Mouse (Mus musculus): Measurements from ENCODE around the gene Echdc3.

The Echdc3 gene

DNA sequence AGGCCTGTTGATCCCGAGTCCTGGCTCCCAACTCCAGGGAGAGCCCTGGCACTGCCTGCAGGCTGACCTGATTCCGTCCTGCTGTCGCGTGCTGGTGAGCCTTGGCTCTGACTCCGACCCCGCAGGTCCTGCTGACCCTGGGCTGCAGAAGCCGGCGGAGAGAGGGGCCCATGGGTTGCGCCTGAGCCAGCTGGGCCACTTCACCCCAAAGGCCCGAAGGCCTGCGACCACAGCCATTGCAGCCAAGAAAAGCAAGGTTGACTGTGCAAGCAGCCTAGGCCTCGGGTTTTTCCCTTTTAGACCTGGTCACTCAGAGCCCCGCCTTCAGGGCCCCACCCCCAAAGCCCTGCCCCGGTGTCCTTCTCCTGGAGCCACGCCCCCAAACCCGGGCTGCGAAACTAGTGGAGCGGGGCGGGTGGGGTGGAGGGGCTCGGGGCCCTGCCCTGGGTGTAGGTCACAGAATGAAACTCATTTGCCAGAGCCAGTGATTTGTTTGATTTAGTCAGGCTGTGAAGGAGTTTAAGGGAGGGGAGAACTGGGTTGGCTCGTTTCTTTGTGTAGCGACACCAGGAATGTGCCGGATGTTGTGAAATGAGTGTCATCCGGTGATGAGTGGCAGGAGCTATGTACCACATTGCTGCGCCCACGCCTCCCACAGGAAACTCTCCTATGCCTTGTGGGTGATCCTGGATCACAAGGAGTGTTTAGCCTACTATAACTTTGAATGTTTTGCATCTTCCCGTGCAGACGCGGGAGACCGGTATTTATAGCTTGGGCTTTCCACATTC, at the start of gene Echdc3:
Gene Echdc3 (minus strand): TSS at position 310 of the 788 bp plus-strand sequence.
- in situ Hi-C loops (cut with MboI, MseI): loop anchor here (10.0 kb wide), 2 partner anchors 262 to 352 kb away; no protein-coding TSS in a partner anchor

DNA sequence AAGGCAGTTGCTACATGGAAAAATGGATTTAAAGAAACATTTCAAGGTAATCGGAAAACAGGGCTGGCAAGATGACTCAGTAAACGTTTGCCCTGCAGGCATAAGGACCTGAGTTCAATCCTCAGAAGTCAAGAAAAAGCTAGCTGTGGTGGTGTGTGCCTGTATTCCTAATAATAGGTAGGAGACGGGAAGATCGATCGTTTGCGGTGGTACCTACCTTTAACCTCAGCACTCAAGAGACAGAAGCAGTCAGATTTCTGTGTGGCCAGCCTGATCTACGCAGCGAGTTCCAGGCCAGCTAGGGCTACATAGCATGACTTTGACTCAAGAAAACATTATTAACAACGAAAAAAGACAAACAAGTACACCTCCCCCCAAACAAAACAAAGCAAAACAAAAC, 48.9 kb upstream of the Echdc3 start:
- in situ Hi-C loops (cut with MboI, MseI): no loop called here

DNA sequence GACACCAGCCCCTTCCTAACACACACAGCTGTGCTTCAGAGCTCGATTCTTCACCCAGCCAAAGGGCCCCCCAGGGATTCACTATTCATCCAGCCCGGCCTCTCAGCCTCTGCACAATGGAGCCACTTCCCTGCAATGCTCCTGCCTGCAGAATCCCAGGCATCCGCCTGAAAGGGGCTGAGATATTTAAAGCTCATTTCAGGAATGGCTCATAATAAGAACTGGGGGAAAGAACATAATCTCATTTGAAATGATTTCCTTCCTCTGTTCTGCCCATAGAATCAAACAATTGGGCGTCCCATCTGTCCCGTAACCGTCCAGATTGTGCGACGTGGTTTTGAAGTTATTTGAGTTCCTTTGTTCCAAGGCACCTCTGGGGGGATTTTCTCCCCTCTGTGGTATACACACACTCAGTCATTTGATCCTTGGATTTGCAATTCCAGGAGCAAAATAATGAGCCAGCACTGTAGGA, 48.4 kb upstream of the Echdc3 start:
- in situ Hi-C loops (cut with MboI, MseI): no loop called here

DNA sequence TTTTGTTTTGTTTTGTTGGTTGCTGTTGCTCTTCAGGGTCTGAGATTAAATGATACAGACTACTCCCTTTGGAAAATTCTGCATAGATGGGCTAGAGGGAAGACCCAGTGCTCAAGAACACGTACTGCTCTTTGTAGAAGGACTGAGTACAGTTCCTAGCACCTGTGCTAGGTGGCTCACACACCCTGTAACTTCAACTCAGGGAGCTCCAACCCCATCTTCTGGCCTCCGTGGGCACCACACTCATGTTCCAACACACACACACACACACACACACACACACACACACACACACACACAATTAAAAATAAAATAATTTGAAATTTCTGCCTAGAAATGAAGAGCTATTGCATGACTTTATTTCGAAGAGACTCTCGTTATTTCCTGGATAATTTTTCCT, 47.8 kb upstream of the Echdc3 start:
- in situ Hi-C loops (cut with MboI, MseI): no loop called here

DNA sequence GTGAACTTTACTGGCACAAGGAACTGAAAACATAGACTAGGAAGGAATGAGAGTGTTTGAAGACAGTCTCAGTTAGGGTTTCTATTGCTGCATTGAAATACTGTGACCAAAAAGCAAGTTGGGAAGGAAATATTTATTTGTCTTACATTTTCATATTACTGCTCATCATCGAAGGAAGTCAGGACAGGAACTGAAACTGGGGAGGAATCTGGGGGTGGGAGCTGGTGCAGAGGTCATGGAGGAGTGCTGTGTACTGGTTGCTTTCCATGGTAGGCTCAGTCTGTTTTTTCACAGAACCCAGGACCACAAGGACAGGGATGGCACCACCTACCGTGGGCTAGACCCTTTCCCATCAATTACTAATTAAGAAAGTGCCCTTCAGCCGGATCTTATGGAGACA, 46.3 kb upstream of the Echdc3 start:
- in situ Hi-C loops (cut with MboI, MseI): no loop called here

DNA sequence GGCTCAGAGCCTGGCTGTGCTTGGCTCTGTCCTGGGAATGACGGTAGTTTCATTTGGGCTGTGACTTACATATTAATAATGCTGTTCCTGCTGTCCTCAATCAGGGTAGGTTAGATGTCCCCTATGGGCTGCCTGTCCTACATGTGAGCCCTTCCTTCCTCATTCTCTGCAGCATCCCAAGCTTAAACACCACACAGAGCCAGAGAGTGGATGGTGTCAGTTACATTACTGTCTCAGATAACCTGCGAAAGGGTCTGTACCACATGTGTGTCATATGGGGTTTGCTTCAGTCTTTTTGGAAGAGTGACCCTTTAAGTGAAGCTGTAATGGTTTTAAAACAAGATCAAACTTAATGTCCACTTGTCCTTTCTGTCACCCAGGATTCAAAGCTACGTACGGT, 45.2 kb upstream of the Echdc3 start:
- in situ Hi-C loops (cut with MboI, MseI): no loop called here

DNA sequence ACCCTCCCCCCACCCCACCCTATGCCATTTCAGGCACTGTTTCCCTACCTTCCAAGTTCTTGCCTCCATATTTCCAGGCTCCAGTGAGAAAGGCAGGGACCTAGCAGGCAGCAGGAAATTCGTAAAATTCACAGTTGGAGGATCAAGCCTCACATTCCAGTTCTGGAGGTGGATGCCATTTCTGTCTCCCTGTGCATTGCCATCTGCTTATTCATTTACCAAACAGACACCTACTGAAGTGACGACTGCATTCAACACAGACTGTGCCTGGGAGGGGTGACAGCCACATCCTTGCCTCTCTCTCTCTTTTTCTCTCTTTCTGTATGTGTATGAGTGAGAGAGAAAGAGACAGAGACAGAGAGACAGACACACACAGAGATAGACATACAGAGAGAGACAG, 44.3 kb upstream of the Echdc3 start:
- in situ Hi-C loops (cut with MboI, MseI): no loop called here

DNA sequence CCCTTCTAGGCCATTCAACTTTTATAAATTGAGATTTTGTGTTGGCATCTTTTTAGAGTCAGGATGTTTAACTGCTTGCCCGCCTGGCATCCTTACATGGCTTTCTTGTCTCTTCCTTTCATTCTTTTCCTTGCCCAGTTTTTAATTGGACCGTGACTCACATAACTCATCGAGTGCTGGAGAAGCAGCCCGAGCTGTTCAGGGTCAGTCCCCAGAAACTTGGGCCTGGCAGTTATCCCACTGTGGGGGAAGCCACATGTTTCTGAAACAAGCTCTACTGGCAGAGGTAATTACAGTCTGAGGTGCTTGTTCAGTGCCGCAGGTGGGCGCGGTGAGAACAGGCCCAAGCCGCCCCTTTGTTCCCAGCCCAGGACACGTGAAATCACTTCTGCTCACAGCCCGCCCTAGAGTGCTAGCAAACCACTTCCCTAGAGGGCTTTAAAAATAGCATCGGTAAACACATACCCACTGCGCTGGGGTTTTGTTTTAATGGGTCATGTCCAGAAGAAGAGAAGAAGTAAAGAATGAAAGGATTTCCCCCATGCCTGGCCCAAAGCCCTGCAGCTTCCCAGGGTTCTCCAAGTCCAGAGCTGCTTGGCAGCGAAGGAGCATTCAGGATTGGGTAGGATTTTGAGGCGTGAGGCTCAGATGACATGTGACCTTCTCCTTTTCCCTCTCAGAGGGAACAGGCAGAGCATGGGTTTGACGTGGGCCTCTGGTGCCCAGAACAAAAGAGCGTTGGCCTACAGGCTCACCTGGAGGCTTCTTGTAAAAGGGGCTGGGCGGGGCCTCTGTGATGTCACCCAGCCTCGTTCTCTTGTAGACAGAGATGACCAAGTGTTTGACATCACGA, 43.4 kb upstream of the Echdc3 start:
- in situ Hi-C loops (cut with MboI, MseI): no loop called here

DNA sequence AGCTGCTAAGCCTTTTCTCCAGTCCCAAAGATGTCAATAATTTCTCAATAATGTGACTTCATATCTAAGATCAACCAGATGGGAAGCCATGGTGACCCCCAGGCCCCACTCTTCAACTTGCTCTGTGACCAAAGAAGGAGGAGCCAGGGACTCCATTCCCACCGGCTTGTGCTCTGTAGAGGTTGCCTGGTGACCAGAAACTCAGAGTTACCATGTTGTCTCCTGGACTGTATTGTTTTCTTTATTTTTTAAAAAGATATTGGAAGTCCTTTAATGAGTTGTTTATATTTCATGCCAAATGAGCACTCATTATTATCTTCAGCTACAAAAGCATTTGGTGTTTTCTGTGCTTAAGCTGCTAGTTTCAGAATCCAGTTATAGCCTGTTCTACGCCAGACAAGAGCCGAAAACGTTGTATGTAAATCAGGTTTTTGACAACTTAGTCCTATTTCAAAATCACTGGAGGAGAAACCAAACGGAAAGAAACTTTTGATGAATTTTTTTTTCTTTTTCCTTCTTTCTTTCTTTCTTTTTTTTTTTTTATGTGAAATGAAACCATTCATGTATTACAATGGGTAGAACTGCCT, 42.7 kb upstream of the Echdc3 start:
- in situ Hi-C loops (cut with MboI, MseI): no loop called here

DNA sequence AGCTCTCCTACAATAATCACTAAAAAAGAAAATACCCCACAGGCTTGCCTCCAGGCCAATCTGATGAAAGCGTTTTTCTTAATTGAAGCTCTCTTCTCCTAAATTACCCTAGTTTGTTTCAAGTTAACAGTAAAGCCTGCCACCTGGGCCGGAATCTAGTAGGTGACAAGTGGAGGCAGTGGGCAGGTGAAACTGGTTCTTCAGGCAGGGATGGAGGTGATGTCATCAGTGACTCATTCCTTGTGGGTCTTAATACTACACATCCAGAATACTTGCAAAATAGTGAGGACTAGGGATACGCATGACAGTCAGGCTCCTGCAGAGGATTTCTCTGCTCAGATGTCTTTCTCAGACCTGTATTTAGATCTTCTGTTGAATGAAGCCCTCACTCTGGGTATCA, 39.7 kb upstream of the Echdc3 start:
- in situ Hi-C loops (cut with MboI, MseI): no loop called here

DNA sequence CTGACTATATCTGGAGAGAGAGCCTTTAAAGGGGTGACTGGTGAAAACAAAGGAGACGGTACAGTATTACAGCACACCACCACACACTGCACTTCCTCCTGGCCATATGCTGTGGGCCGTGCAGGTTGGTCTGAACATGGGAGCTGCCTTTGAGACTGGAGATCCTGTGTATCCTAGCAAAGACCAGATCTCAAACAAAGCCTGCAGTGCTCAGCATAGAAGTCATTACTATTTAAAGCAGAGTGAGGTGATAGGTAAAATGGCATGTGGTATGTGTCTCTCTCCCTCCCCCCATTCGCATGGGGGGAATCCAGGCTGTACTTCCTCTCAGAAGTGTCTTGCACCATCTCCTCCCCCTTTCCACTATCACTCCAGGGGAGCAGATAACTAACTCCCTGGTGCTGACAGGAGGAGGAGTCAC, 38.3 kb upstream of the Echdc3 start:
- in situ Hi-C loops (cut with MboI, MseI): no loop called here

DNA sequence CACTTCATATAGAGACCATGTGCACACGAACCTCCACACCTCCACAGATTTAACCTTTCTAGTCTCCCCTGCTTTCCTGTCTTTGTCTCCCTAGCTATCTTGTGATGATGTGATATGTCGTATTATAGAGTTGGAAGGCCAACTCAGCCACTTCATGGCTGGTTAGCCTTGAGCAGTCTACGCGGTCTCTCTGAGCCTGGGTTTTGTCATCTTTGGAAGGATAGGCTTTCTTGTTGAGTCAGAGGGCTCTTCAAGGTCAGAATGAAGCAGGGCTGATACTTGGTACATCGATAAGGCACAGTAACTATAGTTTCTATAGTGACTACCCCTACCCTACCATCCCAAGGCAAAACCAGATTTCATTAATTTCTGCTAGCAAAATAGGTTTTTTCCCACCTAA, 28.6 kb upstream of the Echdc3 start:
- in situ Hi-C loops (cut with MboI, MseI): no loop called here

DNA sequence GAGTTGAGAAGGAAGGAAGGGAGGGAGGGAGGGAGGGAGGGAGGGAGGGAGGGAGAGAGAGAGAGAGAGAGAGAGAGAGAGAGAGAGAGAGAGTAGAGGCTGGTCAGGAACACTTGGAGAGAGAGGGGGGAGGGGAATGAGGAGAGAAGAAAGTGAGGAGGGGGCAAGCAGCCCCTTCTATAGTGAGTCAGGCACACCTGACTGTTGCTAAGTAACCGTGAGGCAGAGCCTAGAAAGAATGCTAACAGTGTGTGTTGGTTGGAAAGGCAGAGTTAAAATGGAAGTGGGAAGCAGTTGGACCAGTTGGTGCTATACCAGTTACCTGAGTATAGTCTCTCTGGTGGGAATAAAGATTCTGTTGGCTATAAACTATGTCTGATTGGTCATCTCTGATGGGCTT, 27.2 kb upstream of the Echdc3 start:
- in situ Hi-C loops (cut with MboI, MseI): no loop called here

DNA sequence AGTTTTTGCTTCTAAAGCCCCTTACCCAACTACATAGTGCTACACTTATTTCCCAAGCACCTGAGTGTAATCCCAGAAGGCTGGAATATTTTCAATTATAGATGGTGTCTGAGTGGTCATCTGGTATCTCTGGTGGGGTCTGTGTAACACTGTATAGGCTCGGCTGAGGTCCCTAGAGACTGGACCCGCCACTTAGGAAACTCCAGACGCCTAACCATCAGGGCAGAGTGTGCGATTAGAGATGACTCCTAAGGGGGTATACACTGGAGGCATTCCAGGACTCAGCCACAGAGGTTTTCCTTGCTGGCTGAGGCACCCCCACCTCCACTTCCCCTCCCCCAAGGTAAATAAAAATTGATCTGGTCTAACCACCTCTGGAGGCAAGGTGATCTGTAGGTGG, 26.5 kb upstream of the Echdc3 start:
- in situ Hi-C loops (cut with MboI, MseI): no loop called here

DNA sequence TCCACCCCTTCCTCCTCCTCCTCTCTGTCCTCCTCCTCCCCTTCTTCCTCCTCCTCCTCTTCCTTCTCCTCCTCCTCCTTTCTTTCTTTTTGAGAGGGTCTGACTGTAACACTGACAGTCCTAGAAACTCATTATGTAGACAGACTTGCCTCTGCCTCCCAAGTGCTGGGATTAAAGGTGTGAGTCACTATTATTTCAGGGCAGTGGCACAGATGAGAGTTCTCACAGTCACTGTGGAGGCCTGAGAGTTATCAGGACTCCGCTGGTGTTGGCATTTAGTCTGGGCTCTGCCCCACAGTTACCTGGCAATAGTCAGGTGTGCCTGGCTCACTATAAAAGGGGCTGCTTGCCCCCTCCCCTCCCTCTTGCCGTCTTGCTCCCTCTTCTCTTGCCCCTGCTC, 25.8 kb upstream of the Echdc3 start:
- in situ Hi-C loops (cut with MboI, MseI): no loop called here

DNA sequence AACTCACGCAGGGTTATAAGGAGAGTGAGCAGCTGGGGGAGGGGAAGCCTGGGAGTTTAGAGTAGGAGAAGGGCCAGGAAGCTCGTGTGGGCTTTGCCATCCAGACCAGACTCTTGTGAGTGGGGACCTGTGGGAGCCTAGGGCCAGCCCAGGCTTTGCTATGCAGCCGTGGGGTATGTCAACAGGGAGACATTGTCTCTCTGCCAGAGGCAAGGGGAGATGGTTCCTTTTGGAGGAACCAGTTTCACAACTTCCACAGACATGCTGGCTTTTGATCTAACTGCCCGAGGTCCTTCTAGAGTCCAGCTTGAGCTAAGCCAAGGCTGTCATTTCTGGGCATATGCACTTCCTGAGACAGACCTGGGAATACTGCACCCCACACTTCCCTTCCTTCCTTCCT, 25.4 kb upstream of the Echdc3 start:
- in situ Hi-C loops (cut with MboI, MseI): no loop called here

DNA sequence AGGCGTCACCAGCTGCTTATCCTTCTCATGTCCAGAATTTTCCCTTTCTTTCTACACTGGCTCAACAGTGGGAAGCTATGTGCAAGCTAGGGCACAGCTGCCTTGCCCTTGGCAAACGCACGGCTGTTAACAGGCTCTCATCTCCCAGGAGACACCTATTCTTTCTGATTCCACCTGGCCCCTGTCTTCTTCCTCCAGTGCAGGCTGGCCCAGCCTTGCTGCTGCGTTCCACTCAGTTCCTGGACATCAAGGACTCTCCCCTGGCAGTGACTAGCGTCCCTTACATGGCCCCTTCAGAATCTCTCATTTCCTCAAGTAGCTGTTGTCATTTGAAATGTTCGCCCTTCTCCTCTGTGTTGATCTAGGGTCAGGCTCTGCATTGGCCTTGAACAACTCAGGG, 20.5 kb upstream of the Echdc3 start:
- in situ Hi-C loops (cut with MboI, MseI): no loop called here

DNA sequence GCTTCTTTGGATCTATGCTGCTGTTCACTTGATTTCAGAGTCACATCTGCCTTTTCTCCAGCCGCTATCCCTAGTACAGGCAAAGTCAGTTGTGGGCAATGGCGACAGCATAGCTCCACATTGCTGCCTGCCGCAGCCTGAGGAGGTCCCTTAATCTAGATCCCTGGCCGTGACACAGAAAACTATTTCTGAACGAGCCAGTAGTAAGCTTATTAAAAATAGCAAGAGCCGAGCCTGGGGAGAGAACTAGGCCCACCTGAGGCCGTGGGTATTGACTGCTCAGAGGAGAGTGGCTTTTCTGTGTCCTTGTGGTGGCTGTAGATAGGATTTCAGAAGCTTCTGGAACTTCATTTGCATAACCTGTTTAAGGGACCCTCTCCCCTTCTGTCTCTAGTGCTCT, 19.9 kb upstream of the Echdc3 start:
- in situ Hi-C loops (cut with MboI, MseI): no loop called here

DNA sequence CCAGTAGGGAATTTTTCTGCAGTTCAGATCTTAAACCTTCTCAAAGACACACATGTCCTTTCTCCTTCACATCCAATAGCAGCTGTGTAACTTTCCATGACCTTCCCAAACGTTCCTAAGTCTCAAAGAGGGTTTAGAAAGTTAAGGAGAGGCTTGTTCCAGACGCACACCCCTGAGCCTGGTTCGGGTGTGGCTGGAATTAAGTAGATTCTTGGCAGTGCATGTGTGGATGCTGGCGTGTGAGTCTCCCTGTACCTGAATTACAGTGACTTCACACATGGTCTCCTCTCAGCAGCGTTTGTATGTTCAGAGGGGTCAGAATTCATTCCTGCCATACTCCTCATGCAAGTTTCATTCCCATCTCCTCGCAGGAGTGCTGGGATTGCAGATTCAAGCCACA, 18.0 kb upstream of the Echdc3 start:
- in situ Hi-C loops (cut with MboI, MseI): no loop called here

DNA sequence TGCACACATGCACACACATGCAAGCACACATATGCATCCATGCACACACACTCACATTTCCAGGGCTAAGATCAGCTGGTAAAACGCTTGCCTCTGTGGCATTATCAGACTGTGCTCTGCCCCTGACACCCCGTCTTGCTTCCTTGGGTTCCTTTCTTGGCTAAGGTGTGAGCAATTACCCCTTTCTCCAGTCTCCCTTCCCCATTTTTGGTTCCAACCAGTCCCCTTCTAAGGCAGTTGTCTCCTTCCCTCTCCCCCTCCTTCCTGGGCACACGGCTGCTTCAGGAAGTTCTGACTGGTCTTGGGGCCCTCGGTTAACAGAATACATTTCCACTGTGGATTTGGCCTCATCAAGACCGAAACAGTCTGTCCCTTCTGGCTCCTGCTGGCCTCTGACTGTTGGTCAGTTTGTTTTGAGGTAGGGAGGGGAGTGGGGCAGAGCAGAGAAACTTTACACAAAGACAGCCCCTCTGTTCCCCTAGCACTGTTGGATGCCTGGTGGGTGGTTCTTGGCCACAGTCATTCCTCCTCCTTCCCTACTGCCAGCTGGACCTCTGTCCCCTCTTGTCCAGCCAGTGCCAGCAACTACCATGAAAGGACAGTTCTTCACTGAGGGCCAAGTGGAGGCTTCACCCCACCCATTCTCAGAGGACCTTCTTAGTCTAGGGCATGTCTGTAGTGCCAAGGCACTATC, 16.9 kb upstream of the Echdc3 start:
- in situ Hi-C loops (cut with MboI, MseI): loop anchor here (5.0 kb wide), 1 partner anchor 73 kb away; no protein-coding TSS in a partner anchor

DNA sequence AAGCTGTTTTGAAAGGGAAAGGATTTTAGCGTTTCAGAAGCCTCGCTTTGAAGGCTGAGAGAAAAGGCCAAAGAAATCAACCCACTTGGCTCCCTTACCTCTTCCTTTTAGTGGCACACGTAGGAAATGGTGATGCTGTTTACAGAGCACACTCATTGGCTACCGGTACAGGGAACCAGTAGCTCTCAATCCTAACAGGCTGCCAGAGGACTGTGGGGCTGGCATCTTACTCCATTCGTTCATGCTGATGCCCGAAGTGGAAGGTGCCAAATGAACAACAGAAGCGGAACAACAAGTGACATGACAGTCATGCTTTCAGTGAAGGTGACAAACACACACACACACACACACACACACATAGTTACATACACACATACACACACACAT, 14.2 kb upstream of the Echdc3 start:
- in situ Hi-C loops (cut with MboI, MseI): loop anchor here (5.0 kb wide), 1 partner anchor 75 kb away; no protein-coding TSS in a partner anchor
